Mouse (Mus musculus): ENCODE data around the gene Chst11.

The Chst11 gene

DNA sequence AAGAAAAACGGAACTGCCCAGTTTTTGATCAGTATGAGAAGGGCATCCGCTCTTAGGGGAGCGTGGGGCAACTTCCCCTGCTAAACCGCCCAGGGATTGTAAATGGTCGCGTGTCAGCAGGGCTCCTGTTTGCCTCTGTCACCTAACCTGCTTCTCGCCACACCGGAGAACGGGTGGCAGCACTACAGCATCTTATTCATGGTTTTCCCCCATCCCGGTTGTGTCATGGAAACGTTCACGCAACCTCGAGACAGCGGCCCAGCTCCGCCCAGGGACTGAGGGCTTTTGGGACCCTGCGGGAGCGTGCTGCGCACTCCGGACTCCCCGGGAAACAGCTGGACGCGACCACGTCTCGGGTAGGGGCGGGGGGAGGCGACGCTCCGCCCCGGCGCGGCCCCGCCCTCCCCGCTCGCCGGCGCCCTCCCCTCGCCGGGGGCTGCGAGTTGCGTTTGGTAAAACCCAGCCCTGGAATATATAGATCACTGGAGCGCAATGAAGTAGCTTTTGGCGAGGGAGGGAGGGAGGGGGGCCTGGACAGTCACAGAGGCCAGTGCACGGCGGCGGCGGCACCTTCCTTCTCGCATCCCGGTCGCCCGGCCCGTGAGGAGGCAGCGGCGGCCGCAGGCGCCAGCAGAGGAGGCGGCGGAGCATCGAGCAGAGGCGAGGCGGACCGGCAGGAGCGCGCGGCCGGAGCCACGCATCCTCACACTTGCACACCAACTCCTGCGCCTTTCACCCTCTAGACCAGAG is at the start of gene Chst11:
Chst11 (plus strand) TSS at position 549 of the 750 bp plus-strand sequence.
- DNase-seq (ENCODE audit: low read depth in 1 of 2, low spot score in 2 of 2), result peak; percentile 23 to 38

DNA sequence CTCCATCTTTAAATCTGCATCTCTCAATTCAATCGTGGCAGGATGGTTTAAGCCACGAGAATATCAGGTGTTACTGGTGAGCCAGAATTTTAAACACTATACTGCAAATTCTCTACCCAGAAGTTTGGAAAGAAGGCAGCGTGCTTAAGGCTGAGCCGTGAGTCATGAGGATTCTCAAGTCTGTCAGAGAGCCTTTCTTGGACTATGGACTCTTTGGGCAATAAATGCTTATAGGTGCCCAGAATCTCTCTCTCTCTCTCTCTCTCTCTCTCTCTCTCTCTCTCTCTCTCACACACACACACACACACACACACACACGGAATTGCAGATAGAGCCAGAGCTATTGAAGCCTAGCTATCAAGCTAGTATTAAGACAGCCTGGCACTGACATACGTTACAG is 49.5 kb upstream of the Chst11 start:
- DNase-seq (ENCODE audit: low read depth in 1 of 2, low spot score in 2 of 2), result no peak

DNA sequence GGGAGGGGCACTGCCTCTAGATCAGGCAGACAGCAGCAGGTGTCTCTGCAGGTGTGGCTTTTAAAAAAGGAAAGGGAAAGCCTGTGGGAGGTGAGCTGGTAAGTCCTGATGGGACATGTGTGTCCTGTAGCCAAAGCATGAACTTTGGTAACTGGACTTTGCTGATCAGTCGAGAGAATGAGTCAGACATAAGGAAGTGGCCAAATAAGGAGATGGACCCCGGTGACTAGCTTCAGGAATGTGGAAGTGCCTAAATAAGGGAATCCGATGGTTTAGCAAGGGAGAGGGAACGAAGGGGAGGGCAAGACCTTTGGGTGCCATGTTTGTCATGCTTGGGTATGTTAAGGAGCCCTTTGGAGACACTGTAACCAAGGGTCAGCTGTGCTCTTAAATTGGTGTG is 31.9 kb upstream of the Chst11 start:
- peak in 1 of 2 experiments; percentile 22 for DNase-seq (ENCODE audit: low read depth in 1 of 2, low spot score in 2 of 2)

DNA sequence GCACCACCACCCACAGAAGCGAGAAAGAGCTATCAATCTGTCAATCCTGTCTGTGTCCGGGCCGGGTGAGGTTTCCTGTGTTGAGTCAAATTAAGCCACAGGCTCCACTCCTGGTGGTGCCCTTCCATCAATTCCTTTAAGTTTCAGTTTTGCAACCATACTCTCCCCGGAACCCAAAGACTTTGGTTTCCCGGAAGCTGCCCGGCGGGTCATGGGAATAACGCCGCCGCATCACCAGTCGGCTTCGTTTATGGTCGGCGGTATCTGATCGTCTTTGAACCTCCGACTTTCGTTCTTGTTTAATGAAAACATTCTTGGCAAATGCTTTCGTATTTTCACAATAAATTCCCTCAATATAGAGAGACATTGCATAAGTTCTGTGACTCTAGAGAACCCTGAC is 30.2 kb upstream of the Chst11 start:
- no peak for DNase-seq (ENCODE audit: low read depth in 1 of 2, low spot score in 2 of 2)

DNA sequence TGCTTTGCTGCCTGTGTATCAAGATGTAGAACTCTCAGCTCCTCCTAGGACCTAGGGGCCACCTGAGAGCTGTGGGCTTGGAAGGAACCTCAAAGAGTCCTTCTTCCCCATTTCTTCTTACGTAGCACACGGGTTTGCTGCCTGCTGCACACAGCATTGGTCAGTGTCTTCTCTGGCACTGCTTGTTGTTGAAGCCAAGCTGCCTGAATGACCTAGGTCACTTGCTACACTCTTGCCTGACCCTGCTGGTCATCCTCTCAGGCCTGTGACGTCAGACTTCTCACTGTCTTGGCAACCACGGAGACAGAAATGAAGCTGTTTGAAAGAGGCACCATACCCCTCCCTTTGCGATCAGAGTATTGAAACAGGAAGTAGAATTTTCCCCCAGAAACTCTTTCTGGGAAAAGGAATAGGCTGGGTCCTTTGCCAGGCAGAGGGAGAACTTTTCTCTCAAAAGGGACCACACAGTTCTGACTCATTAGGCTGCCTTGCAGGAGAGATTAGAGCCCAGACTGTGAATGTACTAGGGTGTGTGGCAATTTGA is 27.0 kb upstream of the Chst11 start:
- DNase-seq (ENCODE audit: low read depth in 1 of 2, low spot score in 2 of 2), result peak; percentile 69 to 70

DNA sequence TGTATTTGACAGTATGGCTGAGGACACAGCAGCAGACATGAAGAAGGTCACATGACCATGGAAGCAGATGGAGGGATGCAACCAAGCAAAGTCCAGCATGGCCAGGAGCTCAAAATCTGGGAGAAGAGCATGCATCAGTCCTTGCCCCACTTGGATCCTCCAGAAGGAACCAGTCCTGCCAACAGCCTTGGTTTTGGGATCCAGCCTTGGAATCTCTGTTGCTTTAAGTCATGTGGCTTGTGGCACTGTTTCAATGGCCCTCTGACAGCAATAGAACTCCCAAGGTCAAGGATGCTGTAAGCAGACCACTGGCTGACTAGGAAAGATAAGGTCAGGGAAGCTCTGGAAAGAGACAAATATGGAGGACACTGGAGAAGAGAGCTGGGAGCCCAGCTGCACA is 26.0 kb upstream of the Chst11 start:
- DNase-seq (ENCODE audit: low read depth in 1 of 2, low spot score in 2 of 2), result no peak

DNA sequence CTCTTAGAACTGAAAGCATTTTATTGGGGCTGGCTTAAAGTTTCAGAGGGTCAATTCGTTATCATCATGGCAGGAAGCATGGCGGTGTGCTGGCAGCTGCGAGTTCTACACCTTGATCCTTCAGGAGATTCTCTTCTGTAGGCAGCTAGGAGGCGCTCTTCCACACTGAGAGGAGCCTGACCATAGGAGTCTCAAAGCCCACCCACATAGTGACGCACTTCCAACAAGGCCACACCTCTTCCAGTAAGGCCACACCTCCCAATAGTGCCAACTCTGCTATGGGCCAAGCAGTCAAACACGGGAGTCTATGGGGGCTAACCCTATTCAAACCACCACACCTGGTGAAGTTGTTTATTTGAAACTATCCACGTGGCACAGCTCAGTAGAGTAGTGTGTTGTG is 24.0 kb upstream of the Chst11 start:
- DNase-seq (ENCODE audit: low read depth in 1 of 2, low spot score in 2 of 2), result no peak

DNA sequence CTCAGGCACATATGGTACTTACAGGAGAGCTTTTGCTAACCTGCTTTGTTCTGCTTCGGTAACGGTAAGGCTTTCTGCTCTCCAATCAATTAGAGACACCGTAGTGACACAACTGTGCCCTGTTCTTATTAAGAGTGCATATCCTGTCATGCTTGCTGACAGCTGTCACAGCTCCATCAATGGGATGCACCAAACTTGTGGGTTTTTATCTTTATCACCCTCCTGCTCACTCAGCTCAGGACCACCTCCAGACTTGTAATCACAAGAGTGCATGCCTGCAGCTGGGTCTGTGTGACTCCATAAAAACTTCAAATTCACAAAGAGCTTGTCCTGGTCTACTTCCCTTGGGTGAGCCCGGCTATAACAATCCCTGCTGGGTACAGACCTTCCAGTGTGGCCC is 23.3 kb upstream of the Chst11 start:
- no peak for DNase-seq (ENCODE audit: low read depth in 1 of 2, low spot score in 2 of 2)

DNA sequence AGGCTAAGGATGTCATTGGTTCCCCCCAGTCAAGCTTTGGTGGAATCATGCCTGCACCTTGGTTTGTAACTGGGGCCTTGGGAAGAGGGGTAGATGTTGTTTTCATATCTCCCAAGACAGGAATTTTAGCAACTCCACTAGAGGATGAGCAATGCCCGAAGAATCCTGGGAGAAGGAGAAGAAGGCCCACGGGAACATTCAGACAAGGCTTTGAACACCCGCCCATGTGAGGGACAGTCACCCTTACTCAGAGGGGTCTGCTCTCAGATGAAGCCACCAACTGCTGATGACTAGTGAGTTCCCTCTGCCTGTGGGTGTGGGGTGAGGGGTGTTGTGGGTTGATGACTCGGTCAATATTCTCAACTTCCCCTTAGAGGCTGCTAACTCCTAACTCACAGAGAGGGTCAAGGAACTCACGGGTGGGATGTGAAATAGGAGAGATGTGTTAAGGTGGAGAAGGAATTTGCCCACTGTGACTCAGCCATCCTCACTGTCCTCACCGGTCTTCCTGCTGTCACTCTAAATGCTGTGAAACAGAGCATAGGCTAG is 22.8 kb upstream of the Chst11 start:
- DNase-seq (ENCODE audit: low read depth in 1 of 2, low spot score in 2 of 2), result no peak

DNA sequence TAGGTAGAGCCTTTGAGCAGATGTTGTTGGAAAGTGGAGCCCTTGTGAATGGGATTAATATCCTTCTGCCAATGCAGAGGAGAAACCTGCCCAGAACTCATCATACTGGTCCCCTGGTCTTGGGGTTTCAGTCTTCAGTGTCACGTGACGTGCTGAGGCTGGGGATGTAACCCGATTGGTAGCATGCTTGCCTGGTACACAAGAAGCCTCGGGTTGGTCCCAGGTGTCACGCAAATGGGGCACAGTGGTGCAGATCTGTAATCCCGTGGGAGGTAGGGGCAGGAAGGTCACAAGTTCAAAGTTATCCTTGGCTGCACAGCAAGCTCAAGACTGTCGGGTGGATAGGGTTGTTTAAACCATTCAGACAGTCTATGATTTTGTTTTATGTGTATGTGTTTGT is 20.8 kb upstream of the Chst11 start:
- no peak for DNase-seq (ENCODE audit: low read depth in 1 of 2, low spot score in 2 of 2)

DNA sequence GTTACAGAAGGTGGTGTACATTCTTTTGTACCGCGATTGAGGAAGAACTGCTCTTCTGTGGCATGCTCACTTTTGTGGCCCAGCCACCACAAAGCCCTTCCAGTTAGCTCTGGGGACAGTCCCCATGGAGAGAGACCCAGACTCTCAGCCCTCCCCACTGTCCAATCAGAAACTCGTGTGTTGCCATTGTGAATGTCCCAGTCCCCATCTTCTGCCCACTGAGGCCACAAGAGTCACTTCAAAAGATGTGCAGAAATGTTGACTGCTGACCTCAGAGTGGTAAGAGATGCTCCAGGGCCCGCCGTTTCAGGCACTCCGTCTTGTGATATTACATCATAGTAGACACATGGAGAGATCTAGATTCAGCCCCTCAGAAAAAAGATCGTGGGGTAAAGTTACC is 18.6 kb upstream of the Chst11 start:
- DNase-seq (ENCODE audit: low read depth in 1 of 2, low spot score in 2 of 2), result no peak

DNA sequence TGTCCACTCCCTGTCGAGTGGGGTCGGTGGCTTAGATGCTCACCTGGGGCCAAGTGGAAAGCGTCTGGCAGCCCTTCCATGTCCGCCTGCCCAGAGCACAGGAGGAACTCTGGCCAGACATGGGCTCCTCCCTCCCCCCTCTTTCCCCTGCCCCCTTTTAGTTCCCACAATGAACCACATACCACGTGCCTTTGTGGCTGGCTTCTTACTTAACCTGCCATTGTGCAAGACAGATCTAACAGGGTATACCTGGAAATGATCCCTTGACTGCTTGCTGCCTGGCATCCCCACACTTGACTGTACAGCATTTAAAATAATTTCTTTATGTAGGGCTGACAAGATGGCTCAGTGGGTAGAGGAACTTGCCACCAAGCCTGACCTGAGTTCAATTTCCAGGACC is 15.7 kb upstream of the Chst11 start:
- DNase-seq (ENCODE audit: low read depth in 1 of 2, low spot score in 2 of 2), result no peak

DNA sequence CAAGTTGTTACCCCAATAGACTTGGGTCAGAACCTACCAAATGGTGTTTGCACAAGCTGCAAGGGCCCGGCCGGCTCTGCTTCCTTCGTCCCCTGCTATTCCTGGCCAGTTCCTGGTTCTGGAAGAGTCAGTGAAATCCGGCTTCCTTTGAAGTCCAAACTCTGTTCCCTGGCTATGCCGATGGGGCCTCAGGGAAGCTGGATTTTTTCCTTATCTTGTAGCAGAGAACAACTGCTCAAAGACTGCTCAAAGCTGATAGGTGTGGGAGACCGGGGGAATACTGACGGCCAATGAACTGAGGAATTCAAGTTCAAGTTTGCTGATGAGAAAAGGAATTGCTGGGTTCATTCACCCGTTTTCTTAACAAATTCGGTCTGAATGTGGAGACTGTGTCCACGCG is 13.7 kb upstream of the Chst11 start:
- DNase-seq (ENCODE audit: low read depth in 1 of 2, low spot score in 2 of 2), result no peak

DNA sequence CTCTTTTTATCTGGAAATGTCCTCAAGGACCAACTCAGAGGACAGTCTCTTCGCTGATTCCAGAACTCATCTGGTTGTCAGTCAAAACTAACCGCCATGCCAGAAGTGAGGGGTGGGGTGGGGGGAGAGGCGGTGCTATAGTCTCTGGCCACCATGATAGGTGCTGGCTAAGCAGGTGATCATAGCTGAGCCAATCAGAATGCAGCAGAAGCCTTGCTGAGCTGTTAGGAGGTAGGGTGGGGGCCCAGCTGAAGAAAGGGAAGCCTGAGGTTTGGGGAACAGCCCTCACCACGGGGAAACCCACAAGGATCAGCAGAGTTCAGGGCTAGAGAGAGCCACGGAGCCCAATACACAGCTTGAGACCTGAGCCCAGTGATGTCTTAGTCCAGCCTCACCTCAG is 11.1 kb upstream of the Chst11 start:
- DNase-seq (ENCODE audit: low read depth in 1 of 2, low spot score in 2 of 2), result peak in 1 of 2 experiments; percentile 38

DNA sequence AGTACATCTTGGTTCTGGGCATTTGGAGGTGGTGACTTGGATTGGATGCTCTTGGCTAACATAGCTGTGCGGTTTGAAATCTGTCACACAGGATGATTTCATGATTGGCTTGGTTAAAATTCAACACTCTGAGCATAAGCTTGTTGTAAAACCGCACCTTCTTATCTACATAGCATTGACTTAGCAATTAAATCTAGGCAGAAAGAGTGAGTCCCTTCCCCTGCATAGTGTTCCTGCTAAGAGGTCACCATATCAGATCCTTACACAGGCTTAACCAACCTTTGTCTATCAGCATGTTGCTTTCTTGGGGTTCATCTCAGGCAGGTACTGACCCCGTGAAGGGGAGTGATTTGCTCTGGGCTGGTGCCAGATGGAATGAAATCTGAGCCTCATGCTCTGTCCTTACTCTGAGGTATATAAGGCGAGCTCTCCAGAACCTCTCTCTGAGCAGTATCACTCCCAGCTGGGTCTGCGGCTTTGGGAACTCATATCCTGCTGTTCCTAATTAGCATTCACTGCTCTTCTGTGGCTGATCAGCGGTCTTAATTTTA is 10.6 kb upstream of the Chst11 start:
- DNase-seq (ENCODE audit: low read depth in 1 of 2, low spot score in 2 of 2), result no peak

DNA sequence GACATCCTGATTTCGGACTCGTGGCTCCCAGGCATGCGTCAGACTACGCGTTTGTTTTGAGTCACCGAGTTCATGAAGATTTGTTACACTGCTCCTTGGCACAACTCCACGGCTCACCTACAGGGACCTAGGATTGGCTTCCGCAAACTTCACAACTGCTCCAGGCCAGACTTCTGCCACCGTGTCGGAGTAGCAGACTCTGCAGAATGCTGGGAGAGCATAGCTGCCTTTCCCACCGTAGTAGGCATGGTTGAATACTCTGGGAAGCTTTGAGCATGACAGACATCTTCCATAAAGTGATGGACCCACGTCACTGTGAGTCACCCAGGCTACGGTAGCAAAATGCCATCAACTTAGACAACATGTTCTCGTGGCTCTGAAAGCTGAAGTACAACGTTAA is 9.5 kb upstream of the Chst11 start:
- DNase-seq (ENCODE audit: low read depth in 1 of 2, low spot score in 2 of 2), result no peak

DNA sequence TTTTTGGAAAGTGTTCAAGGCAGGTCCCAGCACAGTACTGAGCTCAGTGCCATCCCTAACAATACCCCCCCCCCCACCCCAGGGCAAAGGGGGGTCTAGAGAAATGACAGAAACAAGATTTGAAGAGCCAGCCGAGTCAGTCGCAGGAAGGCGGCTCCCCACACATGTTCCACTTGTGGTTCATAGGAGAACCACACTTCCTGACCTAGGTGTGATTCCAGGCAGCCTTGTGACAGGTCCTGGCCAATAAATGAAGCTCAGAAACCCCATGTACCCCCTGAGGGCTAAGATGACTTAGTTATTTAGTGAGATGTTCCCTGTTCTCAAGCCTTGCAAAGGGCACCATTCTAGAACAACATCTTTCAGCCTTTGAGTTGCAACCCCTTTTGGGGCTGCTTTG is 3.0 kb upstream of the Chst11 start:
- no peak for DNase-seq (ENCODE audit: low read depth in 1 of 2, low spot score in 2 of 2)

DNA sequence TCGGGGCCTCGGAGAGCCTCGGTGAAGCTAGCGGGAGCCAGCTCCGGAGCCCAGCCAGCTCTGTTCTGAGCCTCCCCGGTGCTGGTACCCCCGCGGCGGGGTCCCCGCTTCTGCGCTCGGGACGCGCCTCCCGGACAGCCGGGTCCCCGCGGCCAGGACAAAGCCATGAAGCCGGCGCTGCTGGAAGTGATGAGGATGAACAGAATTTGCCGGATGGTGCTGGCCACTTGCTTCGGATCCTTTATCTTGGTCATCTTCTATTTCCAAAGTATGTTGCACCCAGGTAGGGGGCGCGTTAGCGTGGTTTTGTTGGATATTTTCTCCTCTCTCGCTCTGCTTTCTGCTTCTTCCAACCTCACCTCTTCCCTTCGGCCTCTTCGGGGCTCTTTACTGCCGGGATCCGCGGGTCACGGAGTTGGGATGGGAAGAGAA is 418 bp downstream of the Chst11 start:
- no peak for DNase-seq (ENCODE audit: low read depth in 1 of 2, low spot score in 2 of 2)

DNA sequence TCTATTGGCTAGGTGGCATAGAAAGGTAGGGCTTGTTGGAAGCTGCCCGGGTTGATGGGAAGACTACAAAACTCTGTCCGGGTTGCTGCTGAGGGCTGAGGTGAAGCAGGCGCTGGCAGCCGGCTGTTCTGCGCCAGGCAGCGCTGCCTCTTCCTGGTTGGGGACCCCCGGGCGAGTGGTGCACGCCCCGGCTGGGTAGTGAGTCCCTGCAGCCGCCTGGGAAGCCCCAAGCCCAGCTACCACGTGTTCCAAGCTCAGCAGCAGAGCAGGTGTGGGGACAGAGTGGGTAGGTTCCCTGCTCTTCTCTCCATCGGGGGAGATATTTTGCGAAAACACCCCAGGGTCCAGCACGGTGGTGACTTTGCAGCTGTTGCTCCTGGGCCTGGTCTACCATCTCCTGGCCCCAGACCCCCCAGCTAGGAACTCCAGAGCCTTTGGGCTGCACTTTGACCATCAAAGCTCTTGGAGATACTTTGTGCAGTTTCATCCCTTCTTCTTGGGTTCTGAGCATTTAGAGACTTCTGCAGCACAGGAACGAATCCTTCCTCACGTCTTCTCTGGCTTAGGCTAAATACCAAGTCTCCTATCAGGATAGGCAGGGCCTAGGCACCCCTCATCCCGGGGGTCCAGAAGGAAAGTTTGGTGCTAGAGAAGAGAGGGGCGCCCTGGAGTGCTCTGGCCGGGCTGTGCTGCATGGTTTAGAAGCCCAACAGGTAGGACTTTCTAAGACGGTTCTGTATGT is 1.1 kb downstream of the Chst11 start:
- DNase-seq (ENCODE audit: low read depth in 1 of 2, low spot score in 2 of 2), result no peak

DNA sequence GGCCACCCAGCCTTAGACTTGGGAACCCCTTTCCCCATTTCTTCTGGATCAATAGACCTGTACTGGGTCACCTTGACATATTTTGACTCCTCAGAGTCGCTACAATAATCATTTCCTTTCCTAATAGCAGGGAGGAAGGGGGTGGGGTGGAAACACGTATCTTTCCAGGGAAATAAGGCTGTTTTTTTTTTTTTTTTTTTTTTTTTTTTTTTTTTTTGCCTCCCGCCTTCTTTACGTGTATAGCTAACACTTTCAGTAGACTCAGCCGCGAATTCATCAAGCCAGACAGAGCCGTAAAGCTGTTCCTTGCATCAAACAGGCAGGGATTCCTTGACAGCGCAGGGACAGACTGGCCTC is 1.7 kb downstream of the Chst11 start:
- DNase-seq (ENCODE audit: low read depth in 1 of 2, low spot score in 2 of 2), result no peak

DNA sequence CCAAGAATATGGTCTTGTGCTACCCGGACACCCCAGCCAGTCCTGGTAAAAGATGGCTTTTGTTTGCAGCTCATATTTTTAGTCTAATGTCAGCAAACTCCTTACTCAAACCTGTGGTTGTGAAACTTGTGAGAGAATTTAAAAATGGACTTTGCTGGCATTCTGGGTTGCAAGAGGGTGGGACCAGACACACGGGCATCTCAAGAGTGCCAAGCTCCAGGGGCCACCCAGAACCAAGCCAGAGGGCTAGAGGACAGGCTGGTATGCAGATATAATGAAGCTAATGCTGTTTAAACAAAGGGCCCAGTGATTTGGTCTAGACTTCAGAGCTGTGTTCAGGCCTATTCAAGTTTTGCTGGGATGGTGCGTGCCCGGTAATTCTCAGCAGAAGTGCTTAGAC is 2.1 kb downstream of the Chst11 start:
- DNase-seq (ENCODE audit: low read depth in 1 of 2, low spot score in 2 of 2), result no peak

DNA sequence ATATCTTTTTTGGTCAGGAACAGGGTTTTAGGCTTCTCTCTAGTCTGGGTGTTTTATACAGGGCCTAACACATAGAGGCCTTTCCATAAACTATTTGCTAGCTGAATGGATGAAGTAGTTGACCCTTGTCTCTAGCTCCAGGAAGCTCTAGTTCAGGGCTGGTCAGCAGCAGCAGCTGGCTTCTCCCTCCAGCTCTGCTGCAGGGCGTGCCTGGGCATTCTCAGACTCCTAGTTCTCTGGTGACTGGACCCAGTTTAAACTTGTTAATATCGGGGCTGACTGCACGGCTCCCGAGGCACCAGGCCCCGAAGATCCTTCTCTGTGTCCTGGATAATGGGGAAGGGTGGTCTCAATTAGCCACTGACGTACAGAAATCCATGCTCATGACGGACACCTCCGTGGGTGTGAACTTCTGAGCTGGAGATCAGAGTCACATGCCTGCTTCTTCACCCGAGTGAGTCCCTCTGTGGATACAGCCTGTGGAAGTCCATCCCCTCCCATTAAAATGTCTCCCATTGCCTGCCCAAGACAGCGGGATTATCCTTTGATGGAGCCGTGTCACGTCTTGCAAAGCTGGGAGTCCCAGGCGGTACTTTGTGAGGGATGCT is 4.2 kb downstream of the Chst11 start:
- no peak for DNase-seq (ENCODE audit: low read depth in 1 of 2, low spot score in 2 of 2)

All from monocyte, adult 2 months (primary cell).